Mouse (Mus musculus) cortical plate, adult 2 months (tissue): ENCODE measurements around the gene Uxs1.
A peak's percentile ranks its signal among the peaks of the same experiment; 100 is the strongest.

Experiments used
- CTCF ChIP-seq: fragments of 200-500 bp; IDR thresholded peaks from 2 replicates; pipeline ENCODE4 v1.5.1; 2011; ENCODE audit warnings: mild to moderate bottlenecking, control low read depth, low read length; ENCODE audit not compliant: insufficient read depth; ENCODE audit errors: extremely low read depth
- POLR2A ChIP-seq: fragments of 200-500 bp; IDR thresholded peaks from 2 replicates; pipeline ENCODE4 v1.6.1; 2011; ENCODE audit warnings: mild to moderate bottlenecking, low read length, control low read depth; ENCODE audit not compliant: insufficient read depth; ENCODE audit errors: extremely low read depth

GRCm38 (mm10) chr1:43827763-43828194 is at the start of gene Uxs1:
- TF ChIP-seq CTCF (no peak), POLR2A (peak; percentile 85)
